Mouse (Mus musculus) urinary bladder, postnatal 0 days (tissue): ENCODE measurements around the gene Exd1. TPM values are rescaled to one million over a fixed set of nuclear protein-coding genes. Genes with fewer than 3 reads are reported as not detected.

Experiments used
- polyA plus RNA-seq: library from polyadenylated mRNA; unstranded; fragments of >200 nt; fragmentation: Nextera tagmentation; extraction: Ambion mirVana; gene quantifications from 2 replicates; pipeline ENCODE4 v1.2.1, GENCODE M21; 2015

Gene Exd1
- 0.41 and 1.4 TPM in 2 replicates for polyA plus RNA-seq

GRCm38 (mm10) chr2:119547522-119548370 is at the start of gene Exd1, which contains the start of gene Chp1:
Exd1 (minus strand) TSS chr2:119547627.
Chp1 (plus strand) TSS chr2:119547697.

GRCm38 (mm10) chr2:119477571-119478396 is 69.6 kb downstream of the Exd1 start, which contains the start of gene Ino80:
Ino80 (minus strand) TSS chr2:119477687.

Other genes starting within 250 kb of the Exd1 start
- gene Dll4, start 221.8 kb downstream of the Exd1 start, polyA plus RNA-seq, result 3.5 TPM in 2 replicates
- 1.3 and 7.4 TPM in 2 replicates for gene Chac1, start 196.4 kb downstream of the Exd1 start, polyA plus RNA-seq
- gene Ino80, start 69.9 kb downstream of the Exd1 start, polyA plus RNA-seq, result 2.2 and 2.5 TPM in 2 replicates
- 68.6 and 70.6 TPM in 2 replicates for gene Chp1, start 70 bp upstream of the Exd1 start, polyA plus RNA-seq
- 11.1 and 18.6 TPM in 2 replicates for gene Nusap1, start 70.7 kb upstream of the Exd1 start, polyA plus RNA-seq
- 6.1 and 10.6 TPM in 2 replicates for gene Oip5, start 70.8 kb upstream of the Exd1 start, polyA plus RNA-seq
- gene Ndufaf1, start 115.2 kb upstream of the Exd1 start, polyA plus RNA-seq, result 29.6 and 30.6 TPM in 2 replicates
- 22.0 and 25.2 TPM in 2 replicates for gene Rtf1, start 127.4 kb upstream of the Exd1 start, polyA plus RNA-seq
- 0.19 TPM in 1 of 2 replicates, not detected in the other for gene Itpka, start 194.7 kb upstream of the Exd1 start, polyA plus RNA-seq
- gene Ltk, start 212.8 kb upstream of the Exd1 start, polyA plus RNA-seq, result not detected in 2 replicates
- 10.5 and 10.8 TPM in 2 replicates for gene Rpap1, start 239.9 kb upstream of the Exd1 start, polyA plus RNA-seq